Mouse (Mus musculus): ENCODE data around the gene Wdr70. TPM values are rescaled to one million over a fixed set of nuclear protein-coding genes. Genes with fewer than 3 reads are reported as not detected.

Wdr70 gene
- polyA plus RNA-seq, 1 experiment from 2014 or later: 74.5 TPM

DNA sequence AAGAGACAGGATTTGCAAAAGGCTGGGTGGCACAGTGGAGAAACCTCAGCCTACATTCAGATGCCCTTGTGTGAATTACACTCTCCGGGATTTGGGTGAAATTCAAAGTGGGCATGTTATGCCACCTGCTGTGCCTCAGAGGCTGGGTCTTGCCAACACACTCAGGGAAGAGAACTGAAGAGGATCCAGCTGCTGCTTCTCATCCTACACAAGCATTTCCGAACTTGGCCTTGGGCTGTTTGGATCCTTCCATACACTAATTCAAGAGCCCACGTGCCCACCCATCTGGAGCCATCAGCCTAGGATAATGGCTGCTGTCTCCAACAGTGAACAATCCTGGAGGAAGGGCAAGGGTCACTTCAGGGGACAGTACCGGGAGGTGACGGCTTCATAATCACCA is 235.7 kb downstream of the Wdr70 start:
- no peak for ATAC-seq (ENCODE audit: insufficient number of reproducible peaks, low FRiP score, low TSS enrichment, low read depth)
- H3K36me3 ChIP-seq (ENCODE audit: control insufficient read depth, insufficient read depth, low read length): no peaks in the 10 kb centered on the region
- H3K4me3 ChIP-seq (ENCODE audit: low read depth, low read length): no peak overlapping the region
- no peak for DNase-seq (ENCODE audit: low spot score)
- H3K27ac ChIP-seq (replicated peaks; ENCODE audit: low read depth, low read length): no peak overlapping the region
- H3K9me3 ChIP-seq (ENCODE audit: control insufficient read depth, low read length): no peaks in the 10 kb centered on the region
- no peak overlapping the region for H3K9ac ChIP-seq (ENCODE audit: low read length)
- 77% methylated on average over 5 of the region's 5 CpGs for WGBS
- no peak overlapping the region for H3K4me2 ChIP-seq (ENCODE audit: low read depth, severe bottlenecking)
- H3K4me1 ChIP-seq (ENCODE audit: control insufficient read depth, insufficient read depth, low read length): no peaks in the 10 kb centered on the region
- H3K27me3 ChIP-seq (ENCODE audit: control insufficient read depth, insufficient read depth, low read length): no peaks in the 10 kb centered on the region

DNA sequence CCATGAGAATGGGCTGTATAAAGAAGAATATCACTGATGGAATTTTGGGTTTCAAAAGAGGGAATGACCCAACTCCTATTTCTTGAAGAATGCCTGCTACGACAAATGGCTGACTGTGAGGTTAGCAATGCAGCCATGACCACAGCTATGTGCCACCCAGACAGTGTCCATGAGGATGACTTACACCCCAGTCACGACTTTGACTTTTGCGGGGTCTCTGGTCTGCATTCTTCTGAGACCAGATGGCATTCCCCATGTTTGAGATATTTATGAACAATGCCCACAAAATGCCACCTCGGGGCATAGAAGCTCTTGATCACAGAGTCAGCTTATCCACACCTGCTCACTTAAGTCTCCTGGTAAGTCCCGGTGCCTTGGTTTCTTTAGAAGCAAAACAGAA is 236.1 kb downstream of the Wdr70 start:
- H3K27me3 ChIP-seq (ENCODE audit: control insufficient read depth, insufficient read depth, low read length): no peaks in the 10 kb centered on the region
- H3K9ac ChIP-seq (ENCODE audit: low read length): no peak overlapping the region
- H3K4me3 ChIP-seq (ENCODE audit: low read depth, low read length): no peak overlapping the region
- ATAC-seq (ENCODE audit: insufficient number of reproducible peaks, low FRiP score, low TSS enrichment, low read depth) (no peak), DNase-seq (ENCODE audit: low spot score) (no peak)
- H3K36me3 ChIP-seq (ENCODE audit: control insufficient read depth, insufficient read depth, low read length): no peaks in the 10 kb centered on the region
- 94% methylated on average over 5 of the region's 5 CpGs for WGBS
- H3K9me3 ChIP-seq (ENCODE audit: control insufficient read depth, low read length): no peaks in the 10 kb centered on the region
- no peak overlapping the region for H3K4me2 ChIP-seq (ENCODE audit: low read depth, severe bottlenecking)
- no peaks in the 10 kb centered on the region for H3K4me1 ChIP-seq (ENCODE audit: control insufficient read depth, insufficient read depth, low read length)
- H3K27ac ChIP-seq (replicated peaks; ENCODE audit: low read depth, low read length): no peak overlapping the region

DNA sequence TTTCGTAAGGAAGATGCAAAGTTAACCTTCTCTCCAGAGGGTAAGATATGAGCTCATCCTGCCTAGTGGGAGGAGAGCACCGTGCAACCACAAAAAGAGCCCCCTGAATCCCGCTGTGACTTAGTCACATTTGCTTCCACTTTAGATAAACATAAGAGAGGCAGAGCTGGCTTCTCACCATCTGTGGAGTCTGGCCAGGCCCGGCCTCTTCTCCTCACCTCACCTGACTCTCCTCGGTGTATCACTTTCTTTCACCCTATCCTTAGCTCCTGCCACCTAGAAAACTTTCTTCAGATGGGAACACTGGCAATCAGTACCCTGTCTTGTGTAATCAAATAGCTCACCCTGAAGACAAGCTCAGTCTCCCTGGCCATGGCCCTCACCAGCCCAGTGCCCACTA is 240.2 kb downstream of the Wdr70 start:
- 86% methylated on average over 5 of the region's 5 CpGs for WGBS
- no peak overlapping the region for H3K9ac ChIP-seq (ENCODE audit: low read length)
- no peaks in the 10 kb centered on the region for H3K36me3 ChIP-seq (ENCODE audit: control insufficient read depth, insufficient read depth, low read length)
- no peak overlapping the region for H3K27ac ChIP-seq (replicated peaks; ENCODE audit: low read depth, low read length)
- H3K4me3 ChIP-seq (ENCODE audit: low read depth, low read length): no peak overlapping the region
- no peaks in the 10 kb centered on the region for H3K9me3 ChIP-seq (ENCODE audit: control insufficient read depth, low read length)
- no peaks in the 10 kb centered on the region for H3K27me3 ChIP-seq (ENCODE audit: control insufficient read depth, insufficient read depth, low read length)
- ATAC-seq (ENCODE audit: insufficient number of reproducible peaks, low FRiP score, low TSS enrichment, low read depth): no peak
- no peak for DNase-seq (ENCODE audit: low spot score)
- no peak overlapping the region for H3K4me2 ChIP-seq (ENCODE audit: low read depth, severe bottlenecking)
- no peaks in the 10 kb centered on the region for H3K4me1 ChIP-seq (ENCODE audit: control insufficient read depth, insufficient read depth, low read length)

DNA sequence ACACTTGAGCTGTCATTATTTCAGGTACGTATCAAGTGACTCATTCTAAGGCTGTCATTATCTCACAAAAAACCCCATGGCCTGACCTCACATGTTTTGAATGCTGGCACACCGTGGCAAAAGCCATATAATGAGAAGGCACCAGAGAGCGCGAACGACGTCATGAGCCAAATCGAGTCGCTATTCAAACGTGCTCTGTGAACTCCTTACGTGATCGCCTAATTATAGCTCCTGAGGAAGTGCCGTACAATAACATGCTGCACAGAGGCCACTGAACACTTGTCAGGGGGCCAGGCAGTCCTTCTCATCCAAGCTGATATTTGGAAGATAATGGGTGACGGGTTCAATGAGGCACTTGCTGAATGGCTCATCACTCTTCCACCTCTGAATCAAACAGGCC is 241.6 kb downstream of the Wdr70 start:
- ATAC-seq (ENCODE audit: insufficient number of reproducible peaks, low FRiP score, low TSS enrichment, low read depth) (no peak), DNase-seq (ENCODE audit: low spot score) (no peak)
- no peak overlapping the region for H3K9ac ChIP-seq (ENCODE audit: low read length)
- no peak overlapping the region for H3K27ac ChIP-seq (replicated peaks; ENCODE audit: low read depth, low read length)
- no peaks in the 10 kb centered on the region for H3K27me3 ChIP-seq (ENCODE audit: control insufficient read depth, insufficient read depth, low read length)
- WGBS: 82% methylated on average over 13 of the region's 13 CpGs
- no peaks in the 10 kb centered on the region for H3K36me3 ChIP-seq (ENCODE audit: control insufficient read depth, insufficient read depth, low read length)
- H3K4me2 ChIP-seq (ENCODE audit: low read depth, severe bottlenecking): no peak overlapping the region
- no peaks in the 10 kb centered on the region for H3K4me1 ChIP-seq (ENCODE audit: control insufficient read depth, insufficient read depth, low read length)
- H3K9me3 ChIP-seq (ENCODE audit: control insufficient read depth, low read length): no peaks in the 10 kb centered on the region
- no peak overlapping the region for H3K4me3 ChIP-seq (ENCODE audit: low read depth, low read length)

DNA sequence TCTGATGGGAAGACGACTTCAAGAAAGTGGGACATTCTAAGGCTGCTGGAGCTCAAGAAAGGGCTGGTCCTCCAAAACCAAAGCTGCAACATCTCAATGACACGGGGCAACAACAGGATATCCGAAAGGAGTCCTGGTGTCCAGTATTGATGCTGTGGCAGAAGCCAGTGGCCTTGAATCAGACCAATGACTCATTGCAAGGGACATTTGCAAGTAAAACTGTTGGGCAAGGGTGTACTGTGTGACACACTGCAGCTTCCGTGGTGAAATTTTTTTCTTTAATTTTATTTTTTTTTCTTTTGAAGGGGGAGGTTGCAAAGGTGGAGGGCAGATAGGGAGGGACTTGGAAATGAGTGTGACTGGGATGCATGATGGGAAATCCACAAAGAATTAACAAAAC is 256.6 kb downstream of the Wdr70 start:
- H3K27ac ChIP-seq (replicated peaks; ENCODE audit: low read depth, low read length): no peak overlapping the region
- DNase-seq (ENCODE audit: low spot score): no peak
- no peaks in the 10 kb centered on the region for H3K4me1 ChIP-seq (ENCODE audit: control insufficient read depth, insufficient read depth, low read length)
- H3K36me3 ChIP-seq (ENCODE audit: control insufficient read depth, insufficient read depth, low read length): no peaks in the 10 kb centered on the region
- no peak overlapping the region for H3K4me3 ChIP-seq (ENCODE audit: low read depth, low read length)
- no peaks in the 10 kb centered on the region for H3K27me3 ChIP-seq (ENCODE audit: control insufficient read depth, insufficient read depth, low read length)
- no peaks in the 10 kb centered on the region for H3K9me3 ChIP-seq (ENCODE audit: control insufficient read depth, low read length)
- H3K4me2 ChIP-seq (ENCODE audit: low read depth, severe bottlenecking): no peak overlapping the region
- ATAC-seq (ENCODE audit: insufficient number of reproducible peaks, low FRiP score, low TSS enrichment, low read depth): no peak
- H3K9ac ChIP-seq (ENCODE audit: low read length): no peak overlapping the region
- 89% methylated on average over 4 of the region's 4 CpGs for WGBS

- ATAC-seq (ENCODE audit: insufficient number of reproducible peaks, low FRiP score, low TSS enrichment, low read depth) (no peak), DNase-seq (ENCODE audit: low spot score) (no peak)
- Histone ChIP-seq H3K9ac (ENCODE audit: low read length) (no peak overlapping the region), H3K27ac (replicated peaks; ENCODE audit: low read depth, low read length) (no peak overlapping the region), H3K27me3 (ENCODE audit: control insufficient read depth, insufficient read depth, low read length) (no peaks in the 10 kb centered on the region), H3K4me2 (ENCODE audit: low read depth, severe bottlenecking) (no peak overlapping the region), H3K4me3 (ENCODE audit: low read depth, low read length) (no peak overlapping the region), H3K36me3 (ENCODE audit: control insufficient read depth, insufficient read depth, low read length) (no peaks in the 10 kb centered on the region), H3K9me3 (ENCODE audit: control insufficient read depth, low read length) (no peaks in the 10 kb centered on the region), H3K4me1 (ENCODE audit: control insufficient read depth, insufficient read depth, low read length) (no peaks in the 10 kb centered on the region)
- 88% methylated on average over 1 of the region's 1 CpGs for WGBS
Observed at GRCm38 (mm10) chr15:7841664-7842063, 257.3 kb downstream of the Wdr70 start.

DNA sequence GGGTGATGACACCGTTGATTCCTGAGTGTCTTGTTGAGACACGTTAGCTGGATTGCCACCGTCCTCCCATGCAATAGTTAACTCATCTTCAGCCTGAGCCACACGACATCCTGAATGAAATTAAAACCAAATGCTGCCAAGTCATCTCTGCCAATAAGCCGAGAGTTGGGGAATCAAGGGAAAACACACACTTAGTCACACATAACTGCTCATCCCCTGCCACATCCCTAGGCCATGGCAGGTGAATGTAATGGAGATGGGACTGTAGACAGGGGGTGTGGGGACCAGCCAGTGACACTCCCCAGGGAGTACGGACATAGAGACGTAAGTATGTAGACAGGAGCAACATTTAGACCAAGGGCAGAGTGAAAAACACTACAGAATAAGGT is 260.1 kb downstream of the Wdr70 start:
- 56% methylated on average over 7 of the region's 7 CpGs for WGBS
- Histone ChIP-seq H3K36me3 (ENCODE audit: control insufficient read depth, insufficient read depth, low read length) (no peaks in the 10 kb centered on the region), H3K4me2 (ENCODE audit: low read depth, severe bottlenecking) (no peak overlapping the region), H3K9ac (ENCODE audit: low read length) (no peak overlapping the region), H3K9me3 (ENCODE audit: control insufficient read depth, low read length) (no peaks in the 10 kb centered on the region), H3K4me1 (ENCODE audit: control insufficient read depth, insufficient read depth, low read length) (no peaks in the 10 kb centered on the region), H3K27me3 (ENCODE audit: control insufficient read depth, insufficient read depth, low read length) (no peaks in the 10 kb centered on the region), H3K4me3 (ENCODE audit: low read depth, low read length) (no peak overlapping the region), H3K27ac (replicated peaks; ENCODE audit: low read depth, low read length) (no peak overlapping the region)
- ATAC-seq (ENCODE audit: insufficient number of reproducible peaks, low FRiP score, low TSS enrichment, low read depth) (no peak), DNase-seq (ENCODE audit: low spot score) (no peak)

- Histone ChIP-seq H3K9ac (ENCODE audit: low read length) (no peak overlapping the region), H3K4me1 (ENCODE audit: control insufficient read depth, insufficient read depth, low read length) (no peaks in the 10 kb centered on the region), H3K27ac (replicated peaks; ENCODE audit: low read depth, low read length) (no peak overlapping the region), H3K36me3 (ENCODE audit: control insufficient read depth, insufficient read depth, low read length) (no peaks in the 10 kb centered on the region), H3K27me3 (ENCODE audit: control insufficient read depth, insufficient read depth, low read length) (no peaks in the 10 kb centered on the region), H3K4me2 (ENCODE audit: low read depth, severe bottlenecking) (no peak overlapping the region), H3K9me3 (ENCODE audit: control insufficient read depth, low read length) (no peaks in the 10 kb centered on the region), H3K4me3 (ENCODE audit: low read depth, low read length) (no peak overlapping the region)
- ATAC-seq (ENCODE audit: insufficient number of reproducible peaks, low FRiP score, low TSS enrichment, low read depth): no peak
- 77% methylated on average over 8 of the region's 8 CpGs for WGBS
- DNase-seq (ENCODE audit: low spot score): no peak
Observed at GRCm38 (mm10) chr15:7838060-7838920, 260.7 kb downstream of the Wdr70 start.

DNA sequence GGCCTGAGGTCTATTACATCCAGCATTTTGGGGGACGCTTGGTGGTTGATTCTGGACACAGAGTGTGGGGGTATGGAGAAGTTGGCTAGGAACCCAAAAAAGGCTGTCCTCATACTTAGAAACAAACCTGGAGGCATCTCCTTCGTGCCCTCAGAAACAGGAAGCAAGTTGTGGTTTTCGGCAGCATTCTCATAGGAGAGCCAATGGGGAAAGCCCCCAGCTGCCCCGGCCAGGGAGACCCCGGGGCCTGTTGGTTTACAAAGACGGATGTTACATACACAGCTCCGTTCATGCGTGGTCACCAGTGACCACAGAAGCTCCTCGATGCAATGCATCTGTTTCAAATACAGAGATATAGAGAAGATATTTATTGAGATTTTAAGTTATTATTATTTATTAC is 263.6 kb downstream of the Wdr70 start:
- WGBS: 90% methylated on average over 9 of the region's 9 CpGs
- Histone ChIP-seq H3K36me3 (ENCODE audit: control insufficient read depth, insufficient read depth, low read length) (no peaks in the 10 kb centered on the region), H3K9me3 (ENCODE audit: control insufficient read depth, low read length) (no peaks in the 10 kb centered on the region), H3K27me3 (ENCODE audit: control insufficient read depth, insufficient read depth, low read length) (no peaks in the 10 kb centered on the region), H3K27ac (replicated peaks; ENCODE audit: low read depth, low read length) (no peak overlapping the region), H3K9ac (ENCODE audit: low read length) (no peak overlapping the region), H3K4me3 (ENCODE audit: low read depth, low read length) (no peak overlapping the region), H3K4me1 (ENCODE audit: control insufficient read depth, insufficient read depth, low read length) (no peaks in the 10 kb centered on the region), H3K4me2 (ENCODE audit: low read depth, severe bottlenecking) (no peak overlapping the region)
- DNase-seq (ENCODE audit: low spot score) (no peak), ATAC-seq (ENCODE audit: insufficient number of reproducible peaks, low FRiP score, low TSS enrichment, low read depth) (no peak)
